Mouse (Mus musculus) erythroblast, embryonic 14.5 days (primary cell): ENCODE data around the gene 2810006K23Rik. TPM values are rescaled to one million over a fixed set of nuclear protein-coding genes. Genes with fewer than 3 reads are reported as not detected.
A peak's percentile ranks its signal among the peaks of the same experiment; 100 is the strongest.
"Not testable (repeated sequence)": the region's sequence is repeated elsewhere in the genome, so short reads cannot be mapped to it uniquely, and the experiment has no call there.

Experiments used
- H3K27me3 ChIP-seq: 2 replicates; pipeline ENCODE4 v1.6.1; 2012; ENCODE audit warnings: inconsistent platforms; ENCODE audit not compliant: control insufficient read depth
- H3K36me3 ChIP-seq: 2 replicates; pipeline ENCODE4 v1.6.1; 2012; ENCODE audit warnings: mild to moderate bottlenecking, inconsistent platforms; ENCODE audit not compliant: control insufficient read depth
- H3K4me1 ChIP-seq: 2 replicates; pipeline ENCODE4 v1.6.1; 2012; ENCODE audit warnings: inconsistent platforms; ENCODE audit not compliant: control insufficient read depth
- H3K4me3 ChIP-seq: replicated peaks from 2 replicates; pipeline ENCODE3; 2012; ENCODE audit warnings: moderate library complexity, mild to moderate bottlenecking, inconsistent platforms
- H3K9me3 ChIP-seq: 2 replicates; pipeline ENCODE4 v1.6.1; 2012; ENCODE audit warnings: low read length, inconsistent platforms, mixed read lengths; ENCODE audit not compliant: control insufficient read depth
- GATA1 ChIP-seq: IDR thresholded peaks from 2 replicates; pipeline ENCODE4 v1.6.1; 2012; ENCODE audit warnings: low read length, inconsistent platforms, mixed read lengths
- TAL1 ChIP-seq: IDR thresholded peaks from 3 replicates; pipeline ENCODE4 v1.6.1; 2012; ENCODE audit warnings: low read length, inconsistent platforms, mixed read lengths
- polyA plus RNA-seq: library from polyadenylated mRNA; stranded (reverse); fragments of >175 nt; gene quantifications from 2 replicates; pipeline ENCODE4 v1.2.3, GENCODE M21; 2012

Gene 2810006K23Rik
- polyA plus RNA-seq, 1 experiment, result 0.36 TPM

- peaks cover 31% of the 10 kb centered on the region for H3K36me3 ChIP-seq
- H3K4me1 ChIP-seq, result peaks cover 39% of the 10 kb centered on the region
- H3K9me3 ChIP-seq, result no peaks in the 10 kb centered on the region
- TF ChIP-seq TAL1, result no peak
- TF ChIP-seq GATA1, result no peak
- peak overlapping the region; percentile 90 for H3K4me3 ChIP-seq
- H3K27me3 ChIP-seq, result no peaks in the 10 kb centered on the region
These were observed 26.0 kb downstream of the 2810006K23Rik start for GRCm38 (mm10) chr5:124353726-124354547.

- H3K9me3 ChIP-seq, result no peaks in the 10 kb centered on the region
- H3K4me1 ChIP-seq, result peaks cover 36% of the 10 kb centered on the region
- no peaks in the 10 kb centered on the region for H3K27me3 ChIP-seq
- peaks cover 22% of the 10 kb centered on the region for H3K36me3 ChIP-seq
- no peak for TF ChIP-seq GATA1
- no peak for TF ChIP-seq TAL1
- H3K4me3 ChIP-seq, result peak overlapping the region; percentile 76
These were observed 26.9 kb downstream of the 2810006K23Rik start for GRCm38 (mm10) chr5:124354574-124355424.

GRCm38 (mm10) chr5:124355425-124355959, 27.6 kb downstream of the 2810006K23Rik start:
- Histone ChIP-seq H3K4me3 (peak overlapping the region; percentile 76), H3K36me3 (peaks cover 15% of the 10 kb centered on the region), H3K4me1 (peaks cover 36% of the 10 kb centered on the region), H3K27me3 (no peaks in the 10 kb centered on the region), H3K9me3 (no peaks in the 10 kb centered on the region)
- TF ChIP-seq TAL1 (no peak), GATA1 (no peak)

- Histone ChIP-seq H3K4me3 (no peak overlapping the region), H3K27me3 (no peaks in the 10 kb centered on the region), H3K4me1 (peaks cover 28% of the 10 kb centered on the region), H3K9me3 (no peaks in the 10 kb centered on the region), H3K36me3 (peaks cover 3% of the 10 kb centered on the region)
- TF ChIP-seq GATA1 (no peak), TAL1 (no peak)
These were observed 28.8 kb downstream of the 2810006K23Rik start for GRCm38 (mm10) chr5:124356695-124357094.

GRCm38 (mm10) chr5:124359641-124360040, 31.8 kb downstream of the 2810006K23Rik start:
- Histone ChIP-seq H3K36me3 (no peaks in the 10 kb centered on the region), H3K27me3 (no peaks in the 10 kb centered on the region), H3K4me1 (peaks cover 9% of the 10 kb centered on the region), H3K9me3 (no peaks in the 10 kb centered on the region), H3K4me3 (no peak overlapping the region)
- no peak for TF ChIP-seq GATA1
- no peak for TF ChIP-seq TAL1

- not testable (repeated sequence) for H3K4me1 ChIP-seq, H3K4me3 ChIP-seq, H3K9me3 ChIP-seq, H3K27me3 ChIP-seq, H3K36me3 ChIP-seq
These were observed 35.1 kb downstream of the 2810006K23Rik start, which contains the start of gene Cdk2ap1 for GRCm38 (mm10) chr5:124362982-124363381. Gene Cdk2ap1, minus strand, starts transcription at chr5:124363082.

GRCm38 (mm10) chr5:124364173-124364918, 36.5 kb downstream of the 2810006K23Rik start:
- Histone ChIP-seq H3K4me1 (peaks cover 2% of the 10 kb centered on the region; the same call in 1 of the 2 replicates), H3K36me3 (peaks cover 13% of the 10 kb centered on the region), H3K4me3 (no peak overlapping the region), H3K27me3 (no peaks in the 10 kb centered on the region), H3K9me3 (no peaks in the 10 kb centered on the region)
- TF ChIP-seq GATA1, result no peak
- TF ChIP-seq TAL1, result no peak

- peaks cover 2% of the 10 kb centered on the region; the same call in 1 of the 2 replicates for H3K4me1 ChIP-seq
These were observed 37.9 kb downstream of the 2810006K23Rik start for GRCm38 (mm10) chr5:124365754-124366153.

More at GRCm38 (mm10) chr5:124365754-124366153, 37.9 kb downstream of the 2810006K23Rik start:
- Histone ChIP-seq H3K9me3 (no peaks in the 10 kb centered on the region), H3K4me3 (no peak overlapping the region), H3K36me3 (peaks cover 26% of the 10 kb centered on the region), H3K27me3 (no peaks in the 10 kb centered on the region)
- no peak for TF ChIP-seq GATA1
- no peak for TF ChIP-seq TAL1
